Mouse (Mus musculus): Measurements from ENCODE around the gene Prph. TPM values are rescaled to one million over a fixed set of nuclear protein-coding genes. Genes with fewer than 3 reads are reported as not detected.
"Not testable (repeated sequence)": the region's sequence is repeated elsewhere in the genome, so short reads cannot be mapped to it uniquely, and the experiment has no call there.

The Prph gene
- total RNA-seq, 2 experiments from 2014 or later: 1.3 to 3.4 TPM

- peak; percentile 96 to 97 for DNase-seq
These were observed 19.8 kb downstream of the Prph start for GRCm38 (mm10) chr15:99074600-99075333.

DNA sequence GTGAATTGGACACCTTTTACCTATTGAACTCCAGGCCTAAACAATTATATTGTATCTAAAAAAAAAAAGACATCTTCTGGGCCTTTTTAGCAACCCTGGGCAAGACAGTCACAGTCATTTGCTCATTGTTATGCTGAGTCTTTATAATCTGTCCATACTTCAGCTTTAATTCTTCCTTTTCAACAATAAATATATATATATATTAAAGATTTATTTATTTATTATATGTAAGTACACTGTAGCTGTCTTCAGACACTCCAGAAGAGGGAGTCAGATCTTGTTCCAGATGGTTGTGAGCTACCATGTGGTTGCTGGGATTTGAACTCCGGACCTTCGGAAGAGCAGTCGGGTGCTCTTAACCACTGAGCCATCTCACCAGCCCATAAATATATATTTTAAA, 21.0 kb downstream of the Prph start:
- not testable (repeated sequence) for DNase-seq

DNA sequence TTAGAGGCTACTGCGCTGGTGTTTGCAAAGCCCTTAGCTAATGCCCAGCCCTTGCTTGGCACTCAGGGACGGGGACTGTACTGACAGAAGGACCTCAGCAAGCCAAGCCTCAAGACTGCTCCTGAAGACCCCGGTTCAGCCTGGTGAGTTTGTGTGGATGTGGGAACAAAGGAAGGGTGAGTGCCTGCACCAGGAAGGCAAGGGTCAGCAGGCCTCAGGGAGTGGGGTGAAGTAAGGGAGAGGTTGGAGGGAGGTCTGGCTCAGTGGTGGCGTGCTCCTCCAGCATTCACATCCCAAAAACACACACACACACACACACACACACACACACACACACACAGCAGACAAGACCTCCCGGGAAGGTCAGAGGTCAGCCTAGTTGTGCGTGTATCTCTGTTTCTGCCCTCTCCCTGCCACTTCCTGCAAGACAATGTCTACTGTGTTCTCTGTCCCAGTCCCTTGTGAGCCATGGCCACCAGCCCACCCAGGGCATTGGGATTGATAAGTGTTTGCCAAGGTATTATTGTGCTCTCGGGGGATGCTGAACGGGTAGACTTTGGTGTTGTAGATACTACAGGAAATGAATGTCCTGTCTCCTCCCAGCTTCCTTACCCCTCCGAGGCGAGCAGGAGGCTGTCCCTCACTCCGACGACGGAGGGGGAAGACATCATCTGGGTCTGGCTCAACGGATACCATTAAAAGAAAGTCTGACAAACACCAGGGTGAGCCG, 23.4 kb downstream of the Prph start:
- DNase-seq: no peak

- no peak for DNase-seq
These were observed 24.8 kb downstream of the Prph start for GRCm38 (mm10) chr15:99079804-99080203.

DNA sequence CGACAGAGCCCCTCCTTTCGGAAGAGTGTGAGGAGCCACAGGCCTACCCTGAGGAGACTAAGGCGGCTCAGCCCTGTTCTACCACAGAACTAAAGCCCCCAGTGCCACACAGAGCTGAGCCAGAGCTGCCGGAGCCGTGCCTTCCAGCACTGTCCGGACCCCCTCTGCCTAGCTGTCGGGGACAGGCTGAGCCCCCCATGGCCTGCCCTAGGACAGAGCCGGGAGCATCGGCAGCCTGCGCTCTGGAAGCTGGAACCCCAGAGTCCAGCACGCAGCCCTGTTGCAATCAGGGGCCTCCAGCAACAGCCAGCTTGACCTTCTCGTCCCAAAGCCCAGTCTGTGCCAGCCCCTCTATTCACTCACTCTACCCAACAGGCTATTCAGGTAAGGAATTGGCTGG, 27.3 kb downstream of the Prph start:
- DNase-seq: no peak

DNA sequence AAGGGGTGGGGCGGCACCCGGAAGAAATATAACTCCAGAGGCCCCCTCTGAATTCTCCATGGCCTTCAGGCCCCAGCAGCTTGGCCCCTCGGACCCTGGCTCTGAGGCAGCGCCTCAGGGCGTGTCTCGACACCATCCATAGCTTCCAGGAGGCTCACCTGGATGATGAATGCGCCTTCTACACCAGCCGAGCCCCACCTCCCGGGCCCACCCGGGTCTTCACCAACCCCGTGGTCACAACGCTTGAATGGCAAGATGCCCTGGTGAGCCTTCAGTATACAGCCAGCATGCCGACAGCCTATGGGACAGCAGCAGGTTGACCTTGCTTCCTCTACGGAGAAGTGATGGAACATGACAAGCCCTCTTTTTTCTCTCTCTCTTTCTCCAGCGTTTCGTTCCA, 27.9 kb downstream of the Prph start:
- no peak for DNase-seq

GRCm38 (mm10) chr15:99083258-99083657, 28.3 kb downstream of the Prph start:
- peak; percentile 50 to 70 for DNase-seq

GRCm38 (mm10) chr15:99083867-99084557, 29.0 kb downstream of the Prph start:
- no peak for DNase-seq

- DNase-seq: no peak
These were observed 29.6 kb downstream of the Prph start for GRCm38 (mm10) chr15:99084618-99085017.

GRCm38 (mm10) chr15:99085997-99086396, 31.0 kb downstream of the Prph start:
- no peak for DNase-seq

GRCm38 (mm10) chr15:99087253-99088075, 32.5 kb downstream of the Prph start, which contains the start of gene C1ql4:
Gene C1ql4 (minus strand): TSS chr15:99087817.
- peak in 1 of 2 experiments; percentile 55 for DNase-seq

GRCm38 (mm10) chr15:99088292-99088691, 33.3 kb downstream of the Prph start:
- DNase-seq: peak; percentile 82 to 89

- no peak for DNase-seq
These were observed 34.1 kb downstream of the Prph start for GRCm38 (mm10) chr15:99089069-99089468.

DNA sequence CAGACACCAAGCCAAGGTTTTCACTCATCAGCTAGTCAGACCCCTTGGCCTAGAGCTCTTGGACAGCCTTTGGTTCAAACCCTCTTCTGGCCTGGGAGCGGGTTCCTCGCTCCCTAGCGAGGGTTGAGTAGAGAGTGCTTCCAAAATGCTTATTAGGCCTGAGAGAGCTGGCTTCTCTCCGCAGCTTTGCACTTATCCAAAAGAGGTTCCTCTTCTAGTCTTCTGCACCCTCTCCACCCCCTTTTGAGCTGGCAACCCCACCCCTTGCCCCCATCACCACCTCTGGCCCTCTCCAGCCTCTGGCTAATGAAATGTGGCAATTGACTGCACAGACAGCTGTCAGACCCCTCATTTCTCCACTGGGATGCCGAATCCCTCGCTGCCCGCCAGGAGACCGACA, 37.9 kb downstream of the Prph start, which contains the start of gene Dnajc22:
Gene Dnajc22, plus strand, starts transcription at position 301 of the 400 bp plus-strand sequence.
- DNase-seq: no peak

DNA sequence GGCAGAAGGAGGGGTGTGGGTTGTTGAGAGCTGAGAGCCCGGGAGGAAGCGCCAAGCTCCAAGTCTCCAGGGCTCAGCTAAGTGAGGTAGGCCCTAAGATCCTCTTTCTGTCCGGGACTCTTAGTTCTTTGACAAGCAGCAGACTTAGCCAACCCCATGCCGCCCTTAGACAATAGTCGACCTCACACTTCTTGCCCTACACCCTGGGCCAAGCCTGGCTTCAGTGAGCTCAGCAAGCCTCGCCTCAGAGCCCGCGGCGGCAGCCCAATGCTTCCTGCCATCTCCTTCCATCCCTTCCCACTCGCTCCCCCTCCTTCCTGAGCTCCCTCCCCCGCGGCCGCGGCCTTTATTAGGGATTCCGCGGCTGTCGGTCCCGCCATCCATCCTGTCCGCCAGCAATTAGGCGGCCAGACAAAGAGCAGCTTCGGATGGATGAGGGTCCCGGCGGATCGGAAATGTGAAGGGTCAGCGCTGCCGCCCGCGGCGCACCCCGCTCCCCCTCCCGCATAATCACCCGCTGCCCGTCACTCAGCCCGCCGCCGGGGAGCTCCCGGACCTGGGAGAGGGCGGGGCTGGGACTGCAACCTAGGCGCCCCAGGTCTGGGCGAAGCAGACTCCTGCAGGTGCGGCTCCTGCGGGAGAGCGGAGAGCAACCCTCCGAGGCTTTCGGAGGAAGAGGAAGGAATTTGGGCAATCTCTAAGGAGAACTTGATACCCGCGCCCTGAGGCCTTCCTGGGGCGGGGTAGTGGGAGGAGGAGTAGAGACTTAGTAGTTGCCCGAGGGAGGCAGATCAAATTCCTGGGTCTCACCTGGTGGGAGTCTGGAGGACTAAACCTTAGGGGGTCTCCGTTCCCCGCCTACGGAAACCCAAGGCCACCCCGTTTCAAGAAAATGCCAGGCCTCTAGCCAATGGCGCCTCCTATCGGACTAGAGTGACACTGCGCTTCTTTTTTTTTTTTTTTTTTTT, 38.6 kb downstream of the Prph start:
- DNase-seq: peak; percentile 20 to 42

DNA sequence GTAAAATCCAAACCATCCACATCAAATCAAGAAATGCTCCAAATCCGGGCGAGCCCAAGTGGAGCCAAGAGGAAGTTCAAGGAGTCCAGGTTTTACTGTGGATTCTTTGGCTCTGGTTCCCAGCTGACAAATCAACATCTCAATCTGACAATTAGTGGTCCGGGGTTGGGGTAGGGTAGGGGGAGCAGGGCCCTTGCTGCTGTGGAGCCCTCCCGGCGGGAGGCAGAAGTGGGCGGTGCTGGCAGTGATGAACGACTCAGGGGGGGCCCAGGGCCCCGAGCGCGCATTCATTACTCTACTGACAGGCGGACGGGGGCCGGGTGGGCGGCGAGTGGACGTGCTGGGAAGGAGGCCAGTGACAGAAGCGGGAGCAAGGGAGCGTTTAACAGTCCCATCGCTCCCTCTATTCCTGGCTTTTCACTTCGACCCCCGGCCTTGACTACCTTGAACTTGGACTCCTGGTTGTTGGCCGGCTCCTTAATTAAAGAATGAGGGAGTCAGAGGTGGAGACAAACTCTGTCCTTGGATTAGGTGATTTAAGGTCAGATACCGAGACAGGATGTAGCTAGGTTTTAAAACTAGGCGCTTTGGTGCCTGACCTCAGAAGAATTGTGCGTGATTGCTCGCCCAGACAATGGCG, 39.8 kb downstream of the Prph start:
- no peak for DNase-seq

DNA sequence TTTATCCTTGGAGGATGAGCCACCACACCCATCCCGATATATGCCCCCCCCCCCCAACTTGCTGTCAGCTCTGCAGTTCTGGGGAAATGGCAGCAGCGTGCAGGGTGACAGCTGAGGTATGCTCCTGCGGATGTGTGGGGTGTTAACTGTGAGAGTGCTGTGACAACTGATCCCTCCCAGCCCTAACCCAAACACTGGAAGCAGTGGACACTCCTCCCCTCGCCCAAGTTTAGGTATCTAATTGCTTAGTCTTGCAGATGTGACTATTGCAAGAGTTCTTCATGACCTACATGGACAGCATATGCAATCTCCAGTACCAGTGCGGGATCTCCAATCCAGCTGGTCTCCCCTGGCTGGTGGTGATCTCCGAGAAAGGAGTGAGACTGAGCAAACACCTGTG, 40.4 kb downstream of the Prph start:
- no peak for DNase-seq

- no peak for DNase-seq
These were observed 41.3 kb downstream of the Prph start for GRCm38 (mm10) chr15:99096061-99096793.

DNA sequence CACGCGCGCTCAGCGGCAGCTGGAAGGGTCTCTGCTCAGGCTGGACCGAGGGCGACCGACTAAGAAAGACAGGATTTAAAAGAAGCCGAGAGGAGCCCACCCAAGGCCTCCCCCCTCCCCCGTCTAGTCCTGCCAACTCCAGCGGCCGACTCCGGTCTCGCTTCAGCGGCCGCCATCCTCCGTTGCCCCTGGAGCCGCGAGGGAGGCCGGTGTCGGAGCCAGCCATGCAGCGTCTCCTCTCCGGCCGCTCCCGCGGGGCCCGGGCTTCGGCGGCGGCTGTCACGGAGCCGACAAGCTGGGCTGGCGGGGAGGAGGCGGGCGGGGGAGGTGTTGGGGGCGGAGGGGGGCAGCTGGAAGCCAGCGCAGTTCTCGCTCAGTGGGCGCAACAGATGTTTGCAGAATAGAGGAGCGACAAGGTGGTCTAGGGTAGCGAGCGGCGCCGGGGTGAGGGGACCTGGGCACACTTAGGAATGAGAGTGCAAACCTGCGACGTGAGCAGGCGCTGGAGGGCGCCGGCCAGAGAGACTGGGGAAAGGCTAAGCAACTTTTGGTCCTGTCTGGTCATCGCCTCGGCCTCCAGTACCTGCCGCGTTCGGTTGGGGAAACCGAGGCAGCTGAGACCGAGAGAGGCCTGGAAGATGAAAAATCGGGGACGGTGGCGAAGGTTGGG, 42.0 kb downstream of the Prph start:
- DNase-seq: peak; percentile 38 to 54

All from adrenal gland, postnatal 36 days (tissue).